Mouse (Mus musculus) forelimb bud, embryonic 11.5 days (tissue): ENCODE data around the gene Adamts12.
A peak's percentile ranks its signal among the peaks of the same experiment; 100 is the strongest.

Source experiments
- DNase-seq: peaks from one replicate; pipeline ENCODE4 v3.0.0-alpha.2; 2012; ENCODE audit warnings: low read depth, low spot score

Gene Adamts12

GRCm38 (mm10) chr15:11160759-11161158, 96.2 kb downstream of the Adamts12 start:
- DNase-seq = peak; percentile 27

- DNase-seq = no peak
Measured at GRCm38 (mm10) chr15:11165883-11166282, 101.3 kb downstream of the Adamts12 start.

DNA sequence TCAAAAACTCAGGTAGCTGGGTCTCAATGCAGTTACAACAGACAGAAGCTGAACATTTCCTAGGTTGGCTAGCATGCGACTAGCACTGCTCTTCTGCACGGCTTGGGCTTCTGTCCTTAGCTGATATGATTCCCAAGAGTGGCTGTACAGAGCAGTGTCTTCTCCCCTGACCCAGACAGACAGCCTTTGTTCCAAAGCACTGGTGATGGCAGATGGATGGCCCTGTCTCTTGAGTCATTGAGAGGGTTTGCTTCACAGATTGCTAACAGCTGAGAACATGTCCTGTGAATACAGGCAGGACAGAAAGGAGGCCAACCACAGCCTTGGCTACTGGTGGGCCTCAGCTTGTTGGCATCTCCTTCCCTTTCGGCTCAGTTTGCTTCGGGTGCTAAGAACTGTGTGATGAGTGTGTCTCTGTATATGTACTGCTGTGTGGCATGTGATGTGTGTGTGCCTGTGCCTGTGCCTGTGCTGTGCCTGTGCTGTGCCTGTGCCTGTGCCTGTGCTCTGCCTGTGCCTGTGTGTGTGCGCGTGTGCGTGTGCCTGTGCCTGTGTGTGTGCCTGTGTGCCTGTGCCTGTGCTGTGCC, 109.4 kb downstream of the Adamts12 start:
- DNase-seq = no peak

DNA sequence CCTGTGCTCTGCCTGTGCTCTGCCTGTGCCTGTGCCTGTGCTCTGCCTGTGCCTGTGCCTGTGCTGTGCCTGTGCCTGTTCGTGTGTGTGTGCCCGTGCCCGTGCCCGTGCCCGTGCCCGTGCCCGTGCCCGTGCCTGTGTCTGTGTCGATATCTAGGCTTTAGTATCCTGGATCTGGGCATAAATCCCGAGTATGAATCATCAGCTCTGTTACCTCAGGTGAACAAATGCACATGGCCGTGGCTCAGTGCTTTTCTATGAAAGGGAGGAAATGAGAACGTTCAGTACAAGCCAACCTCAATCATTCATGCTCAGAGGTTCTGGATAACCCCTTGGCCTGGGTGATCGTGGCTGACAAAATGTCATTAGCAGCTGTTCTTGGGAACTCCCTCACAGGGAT, 110.3 kb downstream of the Adamts12 start:
- no peak for DNase-seq

DNA sequence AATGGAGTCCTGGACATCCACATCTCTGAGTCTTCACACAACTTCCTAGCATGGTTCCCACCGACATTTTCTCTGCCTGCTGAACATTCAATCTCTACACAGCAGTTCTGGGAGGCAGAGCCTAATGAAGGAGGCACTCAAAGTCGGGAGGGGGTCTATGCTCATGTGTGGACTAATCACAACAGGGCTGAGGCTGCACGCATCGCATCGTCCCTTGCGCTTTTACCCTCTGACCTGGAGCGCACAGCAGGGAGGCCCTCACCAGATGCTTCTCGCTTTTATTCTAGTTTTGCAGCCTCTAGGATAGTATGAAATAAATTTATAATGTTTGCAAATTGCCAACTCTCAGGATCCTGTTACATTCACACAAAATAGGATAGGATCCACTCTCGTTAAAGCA, 112.9 kb downstream of the Adamts12 start:
- DNase-seq = peak; percentile 24

GRCm38 (mm10) chr15:11179751-11180169, 115.2 kb downstream of the Adamts12 start:
- peak; percentile 80 for DNase-seq

DNA sequence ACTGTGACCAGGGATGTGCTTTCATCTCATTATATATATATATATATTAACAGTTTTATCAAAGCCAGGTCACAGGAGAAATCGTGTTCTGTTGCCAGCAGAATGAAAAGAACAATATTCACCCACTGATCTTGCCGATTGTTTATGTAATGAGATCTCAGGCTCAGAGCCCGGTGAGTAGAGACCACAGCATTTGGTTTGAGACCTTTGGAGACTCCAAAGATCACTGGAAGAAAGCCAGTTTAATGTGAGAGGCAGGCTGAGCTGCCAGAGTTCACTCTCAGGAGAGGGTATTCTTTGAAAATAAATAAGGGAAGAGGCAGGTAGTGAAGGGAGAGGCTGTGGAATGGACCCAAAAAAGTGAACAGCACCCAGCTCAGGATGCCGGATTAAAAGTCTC, 122.1 kb downstream of the Adamts12 start:
- DNase-seq = no peak

DNA sequence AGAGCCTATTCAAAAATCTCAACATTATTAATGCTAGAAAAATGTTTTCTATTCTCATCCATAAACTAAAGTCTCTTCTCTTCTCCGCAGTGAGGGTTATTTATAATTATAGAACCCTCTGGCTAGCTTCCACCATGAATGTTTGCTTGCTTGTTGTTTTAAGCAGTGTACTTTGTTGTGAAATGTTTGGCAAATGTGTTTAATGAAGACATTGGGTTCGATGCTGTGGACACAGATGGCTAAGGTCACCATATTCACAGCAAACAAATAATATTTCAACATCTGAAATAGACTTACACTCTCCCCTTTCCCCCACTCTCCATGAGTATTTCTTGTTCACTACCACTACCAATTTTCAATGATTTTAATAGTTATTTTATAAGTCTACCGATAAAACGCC, 125.9 kb downstream of the Adamts12 start:
- DNase-seq = no peak

DNA sequence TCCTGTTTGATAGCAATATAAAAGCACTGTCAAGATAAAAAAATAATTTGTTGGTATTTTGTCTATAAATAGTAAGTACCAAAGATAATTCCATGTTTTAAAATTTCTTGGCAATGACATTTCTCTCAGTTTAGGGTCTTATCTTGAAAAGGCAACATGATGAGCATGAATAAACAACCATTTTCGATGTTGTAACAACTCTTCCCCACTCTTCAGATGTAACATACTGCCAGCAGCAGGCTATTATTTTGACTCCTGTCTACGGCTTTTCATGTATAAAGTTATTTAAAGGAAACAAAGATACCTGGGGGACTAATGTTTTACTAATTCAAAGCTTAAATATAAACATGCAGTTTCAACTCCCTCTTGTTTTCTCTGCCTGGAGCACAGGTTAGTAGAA, 128.2 kb downstream of the Adamts12 start:
- no peak for DNase-seq

DNA sequence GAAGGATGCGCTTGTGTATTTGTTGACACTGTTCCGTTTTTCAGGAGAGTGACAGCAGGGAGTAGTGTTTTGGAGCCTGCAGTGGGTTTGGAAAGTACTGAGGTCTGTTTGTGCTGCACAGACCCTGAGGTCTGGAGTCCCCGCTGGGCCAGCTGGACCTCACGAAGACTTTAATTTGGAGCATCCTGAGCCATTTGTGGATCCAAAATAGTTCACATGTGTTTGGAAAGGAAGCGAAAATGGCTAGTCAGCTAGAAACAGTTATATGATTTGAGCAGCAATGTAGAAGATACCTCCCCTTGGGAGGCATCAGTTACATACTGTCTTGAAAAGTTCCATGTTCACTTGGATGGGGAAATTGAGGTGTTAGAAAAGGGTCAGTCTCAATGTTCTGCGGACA, 132.5 kb downstream of the Adamts12 start:
- no peak for DNase-seq

GRCm38 (mm10) chr15:11198246-11198795, 133.7 kb downstream of the Adamts12 start:
- DNase-seq = no peak

GRCm38 (mm10) chr15:11203084-11203483, 138.5 kb downstream of the Adamts12 start:
- DNase-seq = no peak

- DNase-seq = no peak
Measured at GRCm38 (mm10) chr15:11204934-11205333, 140.3 kb downstream of the Adamts12 start.

GRCm38 (mm10) chr15:11210976-11211375, 146.4 kb downstream of the Adamts12 start:
- peak; percentile 52 for DNase-seq

DNA sequence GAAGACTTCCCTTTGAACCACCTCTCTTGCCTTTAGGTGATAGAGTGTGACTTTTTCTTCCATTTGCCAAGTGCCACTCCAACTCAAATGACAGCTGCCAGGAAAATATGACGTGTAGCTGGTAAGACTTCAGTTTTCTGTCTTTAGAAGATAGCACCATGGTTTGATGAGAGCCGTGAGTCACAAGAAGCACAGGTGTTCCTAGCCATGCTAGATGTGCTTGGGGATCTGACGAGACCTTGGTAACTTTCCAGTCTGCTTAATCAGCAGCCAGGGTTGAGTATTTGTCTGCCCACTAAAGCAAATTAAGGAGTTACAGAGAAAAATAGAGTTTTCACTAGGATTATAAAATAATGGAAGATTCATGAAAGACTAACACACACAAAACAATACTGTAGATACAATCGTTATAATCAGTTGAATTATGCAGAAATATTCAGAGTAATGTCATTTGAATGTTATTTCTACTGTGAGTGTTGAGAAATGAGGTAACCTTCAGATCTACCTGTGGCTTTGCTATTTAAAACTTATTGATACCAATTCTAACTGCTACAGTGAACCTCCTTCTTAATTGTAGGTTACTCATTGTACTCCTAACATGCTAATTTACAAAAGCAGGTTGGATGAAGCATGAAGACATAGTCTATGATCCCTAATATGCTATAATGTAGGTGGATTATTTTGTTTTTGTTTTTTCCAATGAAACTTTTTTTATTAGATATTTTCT, 169.5 kb downstream of the Adamts12 start:
- DNase-seq = no peak

GRCm38 (mm10) chr15:11240406-11240805, 175.8 kb downstream of the Adamts12 start:
- no peak for DNase-seq

- DNase-seq = no peak
Measured at GRCm38 (mm10) chr15:11241288-11241687, 176.7 kb downstream of the Adamts12 start.

GRCm38 (mm10) chr15:11246402-11246801, 181.8 kb downstream of the Adamts12 start:
- no peak for DNase-seq

DNA sequence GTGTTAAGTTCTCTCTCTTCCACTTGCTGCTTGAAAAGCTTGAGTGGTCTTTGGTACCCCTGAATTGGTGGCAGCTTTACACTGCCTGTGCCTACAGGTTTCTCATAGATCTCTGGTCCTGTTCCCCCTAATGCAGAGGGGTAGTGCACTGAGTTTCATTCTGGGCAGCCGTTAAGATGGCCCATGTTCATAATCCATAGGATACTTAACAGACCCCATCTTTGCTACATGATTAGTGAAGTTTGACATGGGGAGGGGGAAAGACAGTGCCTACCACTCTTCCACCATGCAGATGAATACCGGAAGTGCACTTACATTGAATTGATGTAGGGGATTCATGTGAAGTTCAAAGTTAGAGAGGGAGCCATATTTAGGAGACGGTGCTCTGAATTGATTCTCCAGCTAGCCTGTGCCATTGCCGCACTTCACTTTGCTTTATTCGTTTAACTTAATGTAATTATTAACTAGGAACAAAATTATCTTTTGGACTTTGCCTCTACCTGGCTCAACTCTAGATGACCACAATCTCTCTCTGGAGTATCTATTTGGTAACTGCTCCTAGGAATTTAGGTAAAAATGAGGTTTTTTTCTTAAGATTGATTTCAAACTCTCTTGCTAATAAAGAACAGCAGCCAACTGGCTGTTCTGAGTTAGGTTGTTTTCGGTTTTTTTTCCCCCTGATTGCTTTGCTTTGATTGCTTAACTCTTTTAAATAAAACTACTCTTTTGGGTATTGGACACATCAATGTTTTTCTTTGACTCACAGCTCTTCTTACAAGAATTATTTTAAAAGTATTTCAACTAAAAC, 214.9 kb downstream of the Adamts12 start:
- no peak for DNase-seq

- DNase-seq = no peak
Measured at GRCm38 (mm10) chr15:11280689-11281264, 216.2 kb downstream of the Adamts12 start.

DNA sequence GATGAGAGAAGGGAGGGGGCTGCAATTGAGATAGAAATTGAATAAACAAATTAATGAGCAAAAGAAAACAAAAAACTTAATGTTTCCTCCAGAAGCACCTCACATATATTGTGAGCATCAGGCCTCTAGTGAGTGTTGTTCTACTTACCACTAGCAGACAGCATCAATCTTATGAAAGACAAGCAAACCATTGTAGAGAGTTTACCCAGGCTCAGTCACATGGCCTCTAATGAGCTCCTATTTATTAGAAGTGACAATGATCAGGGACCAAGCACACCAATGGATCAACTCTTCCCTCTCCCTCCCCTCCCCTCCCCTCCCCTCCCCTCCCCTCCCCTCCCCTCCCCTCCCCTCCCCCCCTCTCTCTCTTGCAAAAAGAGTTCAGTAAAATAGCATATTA, 218.6 kb downstream of the Adamts12 start:
- DNase-seq = no peak

GRCm38 (mm10) chr15:11287780-11288179, 223.2 kb downstream of the Adamts12 start:
- DNase-seq = no peak
